Mouse (Mus musculus) ES-Bruce4 (cell line): ENCODE measurements around the gene Tubg2. TPM values are rescaled to one million over a fixed set of nuclear protein-coding genes. Genes with fewer than 3 reads are reported as not detected.
"Not testable (repeated sequence)": the region's sequence is repeated elsewhere in the genome, so short reads cannot be mapped to it uniquely, and the experiment has no call there.

ENCODE experiments used
- H3K27ac ChIP-seq: 2 replicates; pipeline ENCODE4 v1.5.1; 2012; ENCODE audit warnings: low read length, inconsistent platforms; ENCODE audit not compliant: insufficient read depth
- H3K27me3 ChIP-seq: 2 replicates; pipeline ENCODE4 v1.6.1; 2012; ENCODE audit warnings: mild to moderate bottlenecking, low read length, inconsistent platforms; ENCODE audit not compliant: control insufficient read depth, poor library complexity, insufficient read depth, severe bottlenecking
- H3K36me3 ChIP-seq: 2 replicates; pipeline ENCODE4 v1.6.1; 2012; ENCODE audit warnings: inconsistent platforms, mild to moderate bottlenecking, low read length, moderate library complexity; ENCODE audit not compliant: control insufficient read depth, poor library complexity, insufficient read depth, severe bottlenecking
- H3K4me1 ChIP-seq: one replicate; pipeline ENCODE4 v1.8.1; 2011; ENCODE audit warnings: low read length; ENCODE audit not compliant: control insufficient read depth, insufficient read depth
- H3K4me3 ChIP-seq: 2 replicates; pipeline ENCODE4 v1.5.1; 2011; ENCODE audit warnings: low read depth, mild to moderate bottlenecking, low read length
- H3K9ac ChIP-seq: 2 replicates; pipeline ENCODE4 v1.6.1; 2012; ENCODE audit warnings: low read depth, mild to moderate bottlenecking, inconsistent platforms; ENCODE audit not compliant: poor library complexity, severe bottlenecking
- H3K9me3 ChIP-seq: replicated peaks from 2 replicates; pipeline ENCODE4 v1.6.1; 2012; ENCODE audit warnings: mild to moderate bottlenecking, low read length, inconsistent platforms; ENCODE audit not compliant: control insufficient read depth, poor library complexity, insufficient read depth, severe bottlenecking
- CTCF ChIP-seq: IDR thresholded peaks from one replicate; pipeline ENCODE4 v1.8.1; 2011; ENCODE audit warnings: low read depth, low read length
- EP300 ChIP-seq: IDR thresholded peaks from 2 replicates; pipeline ENCODE4 v1.6.1; 2011; ENCODE audit warnings: low read depth, low read length; ENCODE audit not compliant: insufficient read depth
- POLR2A ChIP-seq: IDR thresholded peaks from one replicate; pipeline ENCODE4 v1.8.1; 2011; ENCODE audit warnings: low read length; ENCODE audit not compliant: insufficient read depth
- polyA plus RNA-seq: library from polyadenylated mRNA; stranded (reverse); fragments of >200 nt; gene quantifications from 2 replicates; pipeline ENCODE4 v1.2.4, GENCODE M21; 2011; ENCODE audit warnings: low read depth; ENCODE audit not compliant: missing spikeins, insufficient read depth, insufficient read length

The Tubg2 gene
- polyA plus RNA-seq, 1 experiment = 1.9 TPM

DNA sequence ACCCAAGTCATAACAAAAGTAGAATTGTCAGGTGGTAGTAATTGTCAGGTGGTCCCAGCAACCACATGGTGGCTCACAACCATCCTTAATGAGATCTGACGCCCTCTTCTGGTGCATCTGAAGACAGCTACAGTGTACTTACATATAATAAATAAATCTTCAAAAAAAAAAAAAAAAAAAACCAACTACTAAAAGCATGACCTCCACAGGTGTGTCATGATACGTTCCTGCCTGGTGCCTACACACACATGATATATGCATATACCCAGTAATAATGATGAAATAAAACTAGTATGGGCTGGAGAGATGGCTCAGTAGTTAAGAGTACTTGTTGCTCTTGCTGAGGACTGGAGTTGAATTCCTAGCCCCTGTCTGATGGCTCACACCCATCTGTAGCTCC is 4.6 kb upstream of the Tubg2 start:
- TF ChIP-seq POLR2A = no peak
- no peak for TF ChIP-seq CTCF
- no peak for TF ChIP-seq EP300
- Histone ChIP-seq H3K27ac (no peak overlapping the region), H3K4me3 (no peak overlapping the region), H3K27me3 (no peaks in the 10 kb centered on the region), H3K9ac (no peak overlapping the region), H3K4me1 (peaks cover 3% of the 10 kb centered on the region), H3K36me3 (no peaks in the 10 kb centered on the region), H3K9me3 (no peaks in the 10 kb centered on the region)

DNA sequence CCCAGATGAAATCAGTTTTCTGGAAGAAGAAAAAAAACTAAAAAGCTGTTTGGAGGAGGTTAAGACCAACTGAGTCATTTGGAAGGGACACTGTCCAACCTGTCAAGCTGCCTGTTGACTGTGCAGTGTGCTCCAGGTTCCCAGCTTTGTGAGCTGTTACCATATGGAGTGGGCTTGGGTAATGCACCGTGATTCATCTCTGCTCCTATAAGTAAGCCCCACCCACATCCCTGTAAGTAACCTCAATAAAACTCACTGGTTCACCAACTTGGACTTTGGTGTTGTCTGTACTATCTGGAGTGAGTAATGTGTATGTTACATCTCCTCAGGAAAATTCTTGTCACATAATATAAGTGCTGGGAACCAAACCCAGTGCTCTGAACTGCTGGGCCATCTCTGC is 2.9 kb upstream of the Tubg2 start:
- Histone ChIP-seq H3K27me3 (no peaks in the 10 kb centered on the region), H3K4me3 (no peak overlapping the region), H3K36me3 (no peaks in the 10 kb centered on the region), H3K27ac (no peak overlapping the region), H3K4me1 (peaks cover 3% of the 10 kb centered on the region), H3K9ac (no peak overlapping the region), H3K9me3 (no peaks in the 10 kb centered on the region)
- TF ChIP-seq EP300 (no peak), POLR2A (no peak), CTCF (no peak)

DNA sequence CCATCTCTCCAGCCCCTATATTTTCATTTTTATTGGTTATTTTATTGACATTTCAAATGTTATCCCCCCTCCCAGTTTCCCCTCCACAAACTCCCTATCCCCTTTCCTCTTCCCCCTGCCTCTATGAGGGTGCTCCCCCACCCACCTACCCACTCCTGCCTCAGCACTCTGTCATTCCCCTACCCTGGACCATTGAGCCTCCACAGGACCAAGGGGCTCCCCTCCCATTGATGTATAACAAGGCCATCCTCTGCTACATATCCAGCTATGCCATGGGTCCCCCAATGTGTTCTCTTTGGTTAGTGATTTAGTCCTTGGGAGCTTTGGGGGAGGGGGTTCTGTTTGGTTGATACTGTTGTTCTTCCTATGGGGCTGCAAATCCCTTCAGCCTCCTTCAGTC is 1.1 kb upstream of the Tubg2 start:
- Histone ChIP-seq H3K4me1 (peaks cover 1% of the 10 kb centered on the region), H3K27me3 (no peaks in the 10 kb centered on the region), H3K36me3 (no peaks in the 10 kb centered on the region), H3K4me3 (no peak overlapping the region), H3K27ac (no peak overlapping the region), H3K9ac (no peak overlapping the region), H3K9me3 (no peaks in the 10 kb centered on the region)
- TF ChIP-seq POLR2A (no peak), EP300 (no peak), CTCF (no peak)

DNA sequence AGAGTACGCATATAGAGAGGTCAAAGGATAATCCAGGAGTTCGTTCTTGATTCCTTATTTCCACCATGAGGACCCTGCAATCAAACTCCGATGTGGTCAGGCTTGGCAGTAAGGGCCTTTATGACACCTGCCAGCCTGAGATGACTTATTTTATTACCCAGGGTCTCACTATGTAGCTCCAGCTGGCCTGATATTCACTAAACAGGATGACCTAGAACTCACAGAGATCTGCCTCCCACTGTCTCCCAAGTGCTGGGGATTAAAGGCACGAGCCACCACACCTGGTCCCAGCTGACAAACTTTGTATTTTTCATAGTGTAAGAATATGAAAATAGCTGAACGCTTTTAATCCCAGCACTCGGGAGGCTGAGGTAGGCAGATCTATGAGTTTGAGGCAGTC is 556 bp upstream of the Tubg2 start:
- TF ChIP-seq CTCF (no peak), POLR2A (no peak)
- no peaks in the 10 kb centered on the region for H3K36me3 ChIP-seq
- H3K4me1 ChIP-seq = peaks cover 1% of the 10 kb centered on the region
- H3K9ac ChIP-seq = no peak overlapping the region
- no peaks in the 10 kb centered on the region for H3K9me3 ChIP-seq
- no peak overlapping the region for H3K4me3 ChIP-seq
- H3K27ac ChIP-seq = no peak overlapping the region
- H3K27me3 ChIP-seq = no peaks in the 10 kb centered on the region

DNA sequence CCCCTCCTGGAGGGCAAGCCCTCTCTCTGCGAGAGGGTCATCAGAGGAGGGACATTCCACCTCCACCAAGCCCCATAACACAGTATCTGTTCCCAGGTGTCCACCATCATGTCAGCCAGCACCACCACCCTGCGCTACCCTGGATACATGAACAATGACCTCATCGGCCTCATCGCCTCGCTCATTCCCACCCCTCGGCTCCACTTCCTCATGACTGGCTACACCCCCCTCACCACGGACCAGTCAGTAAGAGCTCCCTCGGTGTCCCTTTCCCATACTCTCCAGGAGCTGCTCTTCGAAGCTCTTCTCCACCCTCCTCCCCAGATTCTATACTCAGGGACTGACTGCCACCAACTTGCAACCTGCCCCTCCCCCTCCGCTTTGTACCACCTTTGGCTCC is 4.4 kb downstream of the Tubg2 start:
- not testable (repeated sequence) for H3K4me1 ChIP-seq, H3K27me3 ChIP-seq, H3K27ac ChIP-seq, H3K4me3 ChIP-seq, H3K9ac ChIP-seq, H3K36me3 ChIP-seq, H3K9me3 ChIP-seq

DNA sequence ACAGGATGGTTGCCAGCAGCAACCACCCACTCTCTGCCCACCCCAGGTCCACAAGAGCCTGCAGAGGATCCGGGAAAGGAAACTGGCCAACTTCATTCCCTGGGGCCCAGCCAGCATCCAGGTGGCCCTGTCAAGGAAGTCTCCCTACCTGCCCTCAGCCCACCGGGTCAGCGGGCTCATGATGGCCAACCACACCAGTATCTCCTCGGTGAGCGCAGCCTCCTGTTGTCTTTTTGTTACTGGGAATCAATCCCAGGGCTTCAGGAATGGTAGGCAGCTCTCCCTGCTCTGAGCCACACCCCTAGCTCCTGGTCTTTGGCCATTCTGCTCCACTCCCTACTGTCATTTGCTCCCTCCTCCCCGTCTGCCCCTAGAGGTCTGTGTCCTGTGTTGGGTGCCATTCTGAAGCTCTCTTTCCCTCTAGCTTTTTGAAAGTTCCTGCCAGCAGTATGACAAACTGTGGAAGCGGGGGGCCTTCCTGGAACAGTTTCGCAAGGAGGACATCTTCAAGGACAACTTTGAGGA is 5.3 kb downstream of the Tubg2 start:
- H3K4me3 ChIP-seq, H3K36me3 ChIP-seq, H3K9ac ChIP-seq, H3K27ac ChIP-seq, H3K4me1 ChIP-seq, H3K27me3 ChIP-seq, H3K9me3 ChIP-seq: not testable (repeated sequence)

DNA sequence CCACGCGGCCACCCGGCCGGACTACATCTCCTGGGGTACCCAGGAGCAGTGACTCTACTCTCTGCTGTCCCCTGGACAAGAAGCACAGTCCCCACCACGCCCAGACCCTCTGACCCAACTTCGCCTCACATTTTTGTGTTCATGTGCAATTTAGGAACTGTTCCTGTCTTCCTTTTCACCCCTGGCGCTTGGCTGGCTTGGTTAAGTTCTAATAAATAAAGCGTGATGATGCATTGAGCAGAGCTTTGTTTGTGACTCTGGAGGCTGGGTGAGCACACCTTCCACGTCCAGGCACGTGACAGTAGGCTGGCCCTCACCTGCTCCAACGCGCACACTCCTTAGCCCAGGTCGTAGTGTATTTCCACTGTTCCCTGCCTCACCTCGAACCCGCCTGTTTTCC is 5.8 kb downstream of the Tubg2 start:
- H3K4me3 ChIP-seq = no peak overlapping the region
- peaks cover 13% of the 10 kb centered on the region for H3K27me3 ChIP-seq

More for the DNA sequence above, 5.8 kb downstream of the Tubg2 start:
- no peak overlapping the region for H3K27ac ChIP-seq
- no peaks in the 10 kb centered on the region for H3K4me1 ChIP-seq
- no peaks in the 10 kb centered on the region for H3K9me3 ChIP-seq
- no peak overlapping the region for H3K9ac ChIP-seq
- no peak for TF ChIP-seq POLR2A
- no peak for TF ChIP-seq CTCF
- TF ChIP-seq EP300 = no peak
- no peaks in the 10 kb centered on the region for H3K36me3 ChIP-seq
